Mouse (Mus musculus): ENCODE data around the gene Lilrb4a.

DNA sequence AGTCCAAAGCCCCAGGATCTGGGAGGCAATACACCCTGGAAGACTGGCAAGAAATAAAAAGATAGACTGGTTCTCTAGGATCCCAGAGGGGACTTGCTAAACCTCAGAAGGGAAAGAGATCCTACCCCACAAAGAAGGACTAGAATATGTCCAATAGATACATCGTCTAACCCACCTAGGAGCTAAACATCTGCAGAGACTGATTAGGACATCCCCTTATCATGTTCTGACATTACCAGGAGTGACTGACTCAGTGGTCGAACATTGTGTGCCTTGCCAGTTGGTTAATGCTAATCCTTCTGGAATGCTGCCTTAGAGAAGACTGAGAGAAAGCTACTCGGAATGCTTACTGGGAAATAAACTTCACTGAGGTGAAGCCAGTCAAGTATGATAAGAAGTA lies 38.7 kb downstream of the Lilrb4a start:
- TF ChIP-seq CTCF (IDR thresholded peaks at IDR 0.05; ENCODE audit: extremely low read depth, insufficient read depth, low read length): no peak
- TF ChIP-seq POLR2A (IDR thresholded peaks at IDR 0.05; ENCODE audit: extremely low read depth, insufficient read depth, low read length): no peak
